Mouse (Mus musculus) mouse embryonic stem cell (cell line): ENCODE results near the gene Ticam1.

Experiments
- in situ Hi-C, 2 experiments: fragments of 300-500 bp; cut with MboI; formaldehyde crosslinking; loops; 1 replicate in 1 of 2; 3 replicates in 1 of 2; pipeline ENCODE4 v1.14.3; 2019 to 2020; ENCODE audit warnings: low sequenced_read_pairs in 2 of 2, low pct_unique_long_range_greater_than_20kb in 1 of 2, mixed read lengths in 1 of 2; ENCODE audit not compliant: unreplicated experiment in 1 of 2

Ticam1 gene

GRCm38 (mm10) chr17:56241541-56242401, 34.8 kb downstream of the Ticam1 start:
- in situ Hi-C loops, result no loop called here

- in situ Hi-C loops, result no loop called here
Measured at GRCm38 (mm10) chr17:56233818-56234469, 42.6 kb downstream of the Ticam1 start.

GRCm38 (mm10) chr17:56233389-56233788, 43.2 kb downstream of the Ticam1 start:
- in situ Hi-C loops, result no loop called here

DNA sequence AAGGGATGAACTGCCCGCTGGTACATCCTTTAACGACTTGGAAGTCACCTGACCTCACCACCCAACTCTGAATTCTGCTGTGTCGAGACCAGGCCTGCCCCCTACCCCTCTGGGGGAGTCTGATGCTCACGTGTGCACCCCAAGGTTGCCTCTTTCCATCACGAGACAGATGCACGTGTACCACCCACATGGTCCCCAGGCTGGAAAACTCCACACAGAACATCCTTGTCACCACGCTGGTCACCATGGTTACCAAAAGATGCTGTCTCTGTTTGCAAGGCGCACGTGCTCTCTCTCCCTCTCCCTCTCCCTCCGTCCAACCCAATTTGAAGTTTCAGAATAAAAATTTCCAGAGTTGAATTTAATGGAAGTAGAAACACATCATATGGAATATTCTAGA, 46.6 kb downstream of the Ticam1 start:
- in situ Hi-C loops, result no loop called here

- in situ Hi-C loops, result no loop called here
Measured at GRCm38 (mm10) chr17:56226566-56226965, 50.0 kb downstream of the Ticam1 start.

DNA sequence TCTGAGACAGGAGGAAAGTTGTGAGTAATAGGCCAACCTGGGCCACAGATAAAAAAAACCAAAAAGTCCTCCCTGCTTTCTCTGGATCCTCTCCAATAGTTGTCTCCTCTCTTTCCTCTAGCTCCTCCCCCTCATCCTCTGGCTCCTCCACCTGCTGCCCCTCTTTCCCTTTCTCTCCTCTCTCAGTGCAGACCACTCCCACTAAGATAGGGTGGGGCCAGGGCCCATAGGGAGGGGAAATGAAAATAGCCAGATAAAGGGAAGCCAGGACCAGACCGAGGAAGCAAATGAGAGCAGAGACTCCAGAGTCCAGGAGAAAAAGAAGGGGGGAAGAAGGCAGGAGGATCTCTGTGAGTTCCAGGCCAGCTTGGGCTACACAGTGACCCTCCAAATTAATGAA, 51.7 kb downstream of the Ticam1 start:
- in situ Hi-C loops, result no loop called here

DNA sequence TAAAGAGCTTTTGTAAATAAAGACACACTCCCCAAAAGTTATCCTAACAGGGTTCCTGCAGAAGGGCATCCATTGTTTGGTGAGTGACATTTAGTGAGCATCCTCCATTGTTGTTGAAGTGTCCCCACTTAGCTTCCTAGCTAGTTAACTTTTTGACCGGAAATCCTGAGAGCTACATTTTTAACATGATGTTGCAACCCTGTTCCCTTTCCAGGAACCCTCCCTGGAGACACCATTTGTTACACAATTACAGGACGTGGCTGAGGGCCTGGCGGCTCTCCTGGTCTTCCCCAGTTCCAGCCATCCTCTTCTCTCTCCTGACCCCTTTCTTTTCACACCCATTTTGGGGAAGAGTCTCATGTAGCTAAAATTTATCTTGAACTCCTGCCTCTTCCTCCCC, 56.8 kb downstream of the Ticam1 start:
- in situ Hi-C loops, result no loop called here
